Mouse (Mus musculus) cerebellum, postnatal 4 days (tissue): ENCODE measurements around the gene Atp11a.

Experiments used
- DNase-seq, 2 experiments: peaks; one replicate each; pipeline ENCODE4 v3.0.0; 2022; ENCODE audit warnings: low spot score in 2 of 2, mixed read lengths in 1 of 2

Gene Atp11a

GRCm38 (mm10) chr8:12811231-12811630, 54.4 kb downstream of the Atp11a start:
- DNase-seq = no peak

- DNase-seq = no peak
Measured at GRCm38 (mm10) chr8:12816412-12816811, 59.6 kb downstream of the Atp11a start.

- no peak for DNase-seq
Measured at GRCm38 (mm10) chr8:12822892-12823291, 66.1 kb downstream of the Atp11a start.

GRCm38 (mm10) chr8:12824562-12824961, 67.7 kb downstream of the Atp11a start:
- DNase-seq = no peak

GRCm38 (mm10) chr8:12825236-12825635, 68.4 kb downstream of the Atp11a start:
- no peak for DNase-seq

- no peak for DNase-seq
Measured at GRCm38 (mm10) chr8:12825686-12826237, 68.9 kb downstream of the Atp11a start.

GRCm38 (mm10) chr8:12827124-12827523, 70.3 kb downstream of the Atp11a start:
- no peak for DNase-seq

- no peak for DNase-seq
Measured at GRCm38 (mm10) chr8:12828298-12828697, 71.5 kb downstream of the Atp11a start.

- no peak for DNase-seq
Measured at GRCm38 (mm10) chr8:12829381-12829780, 72.6 kb downstream of the Atp11a start.

GRCm38 (mm10) chr8:12831659-12832589, 75.1 kb downstream of the Atp11a start:
- peak in 1 of 2 experiments; percentile 11 for DNase-seq

GRCm38 (mm10) chr8:12833616-12834015, 76.8 kb downstream of the Atp11a start:
- DNase-seq = no peak

- DNase-seq = no peak
Measured at GRCm38 (mm10) chr8:12840834-12841233, 84.0 kb downstream of the Atp11a start.

GRCm38 (mm10) chr8:12842342-12842995, 85.7 kb downstream of the Atp11a start:
- no peak for DNase-seq

GRCm38 (mm10) chr8:12844347-12844950, 87.6 kb downstream of the Atp11a start:
- DNase-seq = no peak

- DNase-seq = no peak
Measured at GRCm38 (mm10) chr8:12846447-12846846, 89.6 kb downstream of the Atp11a start.

- DNase-seq = no peak
Measured at GRCm38 (mm10) chr8:12851241-12851640, 94.4 kb downstream of the Atp11a start.

- no peak for DNase-seq
Measured at GRCm38 (mm10) chr8:12856038-12856437, 99.2 kb downstream of the Atp11a start.

- no peak for DNase-seq
Measured at GRCm38 (mm10) chr8:12863061-12863460, 106.2 kb downstream of the Atp11a start.

GRCm38 (mm10) chr8:12863608-12864007, 106.8 kb downstream of the Atp11a start:
- no peak for DNase-seq

- DNase-seq = no peak
Measured at GRCm38 (mm10) chr8:12865790-12866189, 109.0 kb downstream of the Atp11a start.

- DNase-seq = no peak
Measured at GRCm38 (mm10) chr8:12869661-12870060, 112.8 kb downstream of the Atp11a start.

GRCm38 (mm10) chr8:12870656-12871055, 113.8 kb downstream of the Atp11a start:
- DNase-seq = no peak
